Mouse (Mus musculus) limb, embryonic 10.5 days (tissue): ENCODE data around the gene Edaradd. TPM values are rescaled to one million over a fixed set of nuclear protein-coding genes. Genes with fewer than 3 reads are reported as not detected.

Experiments used
- DNase-seq: peaks from one replicate; pipeline ENCODE4 v3.0.0-alpha.2; 2017; ENCODE audit warnings: low spot score
- H3K27ac ChIP-seq: fragments of 300-500 bp; sonication (generic); 2 replicates; pipeline ENCODE4 v1.5.1; 2016; ENCODE audit warnings: mild to moderate bottlenecking
- H3K27me3 ChIP-seq: fragments of 300-500 bp; sonication (generic); 2 replicates; pipeline ENCODE4 v1.6.1; 2016; ENCODE audit warnings: low read depth, mild to moderate bottlenecking; ENCODE audit not compliant: poor library complexity, severe bottlenecking
- H3K36me3 ChIP-seq: fragments of 300-500 bp; sonication (generic); 2 replicates; pipeline ENCODE4 v1.6.1; 2016; ENCODE audit warnings: mild to moderate bottlenecking, moderate library complexity
- H3K4me1 ChIP-seq: fragments of 300-500 bp; sonication (generic); 2 replicates; pipeline ENCODE4 v1.6.1; 2016
- H3K4me3 ChIP-seq: fragments of 300-500 bp; sonication (generic); 2 replicates; pipeline ENCODE4 v1.5.1; 2016; ENCODE audit warnings: mild to moderate bottlenecking, moderate library complexity
- H3K9me3 ChIP-seq: fragments of 300-500 bp; sonication (generic); replicated peaks from 2 replicates; pipeline ENCODE4 v1.6.1; 2016; ENCODE audit warnings: mild to moderate bottlenecking
- WGBS: fragments of 180-500 bp; shearing (Covaris S2); methylation state at CpG from one replicate; pipeline ENCODE4 v1.1.7; 2016; 5-methylcytosine and 5-hydroxymethylcytosine counted together
- polyA plus RNA-seq: library from polyadenylated mRNA; unstranded; fragments of >200 nt; fragmentation: Nextera tagmentation; extraction: Ambion mirVana; gene quantifications from 2 replicates; pipeline ENCODE4 v1.2.1, GENCODE M21; 2016

The Edaradd gene
- polyA plus RNA-seq, 1 experiment from 2014 or later: 1.7 TPM

- no peaks in the 10 kb centered on the region for H3K4me1 ChIP-seq
- H3K27me3 ChIP-seq: no peaks in the 10 kb centered on the region
- peaks cover 99% of the 10 kb centered on the region for H3K36me3 ChIP-seq
- H3K27ac ChIP-seq: no peak overlapping the region
- no peaks in the 10 kb centered on the region for H3K9me3 ChIP-seq
- no peak overlapping the region for H3K4me3 ChIP-seq
- 90% methylated on average over 5 of the region's 5 CpGs for WGBS
- DNase-seq: no peak
Measured at GRCm38 (mm10) chr13:12433843-12434242, 86.4 kb downstream of the Edaradd start.

GRCm38 (mm10) chr13:12428556-12428955 lies 91.7 kb downstream of the Edaradd start:
- peaks cover 100% of the 10 kb centered on the region for H3K36me3 ChIP-seq
- no peaks in the 10 kb centered on the region for H3K27me3 ChIP-seq

More at GRCm38 (mm10) chr13:12428556-12428955, 91.7 kb downstream of the Edaradd start:
- no peaks in the 10 kb centered on the region for H3K4me1 ChIP-seq
- H3K27ac ChIP-seq: no peak overlapping the region
- WGBS: 98% methylated on average over 13 of the region's 13 CpGs
- DNase-seq: no peak
- no peak overlapping the region for H3K4me3 ChIP-seq
- no peaks in the 10 kb centered on the region for H3K9me3 ChIP-seq

Other genes starting within 250 kb of the Edaradd start
- 1.3 and 2.6 TPM in 2 replicates for gene Actn2, start 179.7 kb downstream of the Edaradd start, polyA plus RNA-seq
- gene Heatr1, start 125.4 kb downstream of the Edaradd start, polyA plus RNA-seq: 39.1 and 39.8 TPM in 2 replicates
- gene Lgals8, start 55.5 kb downstream of the Edaradd start, polyA plus RNA-seq: 5.6 and 10.6 TPM in 2 replicates
- gene Ero1lb, start 45.4 kb upstream of the Edaradd start, polyA plus RNA-seq: 6.0 and 7.9 TPM in 2 replicates